Mouse (Mus musculus) frontal cortex, adult 2 months (tissue): ENCODE data around the gene Ube4a. TPM values are rescaled to one million over a fixed set of nuclear protein-coding genes. Genes with fewer than 3 reads are reported as not detected.

Experiments used
- DNase-seq, 2 experiments: peaks; one replicate each; pipeline ENCODE4 v3.0.0; 2022; ENCODE audit warnings: low spot score in 1 of 2; ENCODE audit errors: extremely low spot score in 1 of 2
- polyA plus RNA-seq: library from polyadenylated mRNA; depleted of rRNA; stranded (reverse); fragments of >200 nt; gene quantifications from 2 replicates; pipeline ENCODE4 v1.2.3, GENCODE M21; 2012; rRNA removed

Ube4a gene
- polyA plus RNA-seq = 25.3 and 27.4 TPM in 2 replicates

DNA sequence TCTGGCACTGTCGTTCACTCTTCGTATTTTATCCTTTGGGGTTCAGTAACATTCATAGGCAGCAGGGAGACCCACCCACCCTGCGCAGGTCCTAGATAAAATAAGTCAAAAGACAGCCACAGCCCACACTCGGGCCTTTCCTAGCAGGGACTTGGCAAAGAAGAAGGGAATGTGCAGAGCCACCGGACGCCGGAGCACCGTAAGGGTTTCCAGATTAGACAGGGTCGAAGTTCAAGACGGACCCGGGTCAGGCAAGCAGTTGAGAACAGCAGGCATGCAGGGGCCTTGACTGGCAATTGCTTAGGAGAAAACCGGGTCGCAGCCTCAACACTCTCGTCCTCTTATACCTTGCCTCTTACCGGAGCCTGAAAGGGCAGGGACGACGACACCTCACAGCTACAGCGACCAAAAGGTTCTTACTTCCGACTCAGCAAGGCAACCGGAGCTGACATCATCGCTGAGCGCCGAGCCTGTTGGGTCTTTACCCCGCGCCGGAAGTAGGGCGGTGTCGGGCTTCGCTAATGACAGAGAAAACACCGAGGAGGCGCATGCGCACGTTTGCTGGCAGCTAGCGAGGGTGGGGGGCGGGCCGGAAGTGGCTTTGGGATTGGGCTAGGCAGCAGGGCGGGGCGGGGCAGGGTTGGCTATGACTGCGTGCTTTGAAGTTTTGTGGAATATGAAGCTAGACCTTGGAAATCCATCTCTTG lies at the start of gene Ube4a:
Ube4a (minus strand) TSS at position 475 of the 707 bp plus-strand sequence.
- peak; percentile 98 to 100 for DNase-seq

DNA sequence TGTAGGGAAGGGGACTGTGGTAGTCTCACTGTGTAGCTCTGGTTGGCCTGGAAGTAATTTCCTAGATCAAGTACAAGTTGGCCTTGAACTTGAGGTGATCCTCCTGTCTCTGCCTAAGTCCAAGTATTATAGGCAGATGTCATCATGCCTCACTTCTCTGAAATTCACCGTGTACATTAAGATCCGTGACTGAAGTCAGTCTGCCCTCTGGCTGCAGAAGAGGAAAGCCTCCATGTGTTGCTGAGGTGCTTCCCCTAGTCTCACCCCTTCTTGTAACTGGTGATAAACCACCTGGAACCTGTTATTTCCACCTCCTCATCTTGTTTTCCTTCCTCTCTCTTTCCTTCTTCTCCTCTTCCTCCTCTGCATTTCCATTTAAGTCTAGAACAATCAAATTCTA lies 49.5 kb upstream of the Ube4a start:
- no peak for DNase-seq

- no peak for DNase-seq
These were observed 45.9 kb upstream of the Ube4a start for GRCm38 (mm10) chr9:45011291-45011690.

DNA sequence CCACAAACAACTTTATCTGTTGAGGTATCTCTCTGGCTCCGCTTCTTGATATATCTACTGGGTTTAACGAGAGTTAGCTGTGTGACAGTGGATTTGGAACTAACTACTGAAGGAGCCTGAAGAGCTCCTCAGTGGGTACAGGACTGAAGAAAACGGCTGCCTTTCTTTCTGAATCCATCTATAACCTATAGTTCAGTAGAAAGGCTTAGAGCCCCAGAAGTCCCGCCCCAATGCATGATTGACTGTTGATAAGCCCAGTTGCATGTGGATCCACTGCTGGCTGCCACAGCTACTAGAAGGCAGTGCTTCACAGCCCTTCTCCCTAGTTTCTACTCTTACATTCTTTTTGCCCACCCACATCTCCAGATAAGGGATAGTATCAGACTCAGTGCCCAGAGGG lies 45.1 kb upstream of the Ube4a start:
- no peak for DNase-seq

- DNase-seq = no peak
These were observed 44.0 kb upstream of the Ube4a start, which contains the start of gene Cd3e for GRCm38 (mm10) chr9:45009180-45010078. Cd3e (minus strand) TSS chr9:45009627.

DNA sequence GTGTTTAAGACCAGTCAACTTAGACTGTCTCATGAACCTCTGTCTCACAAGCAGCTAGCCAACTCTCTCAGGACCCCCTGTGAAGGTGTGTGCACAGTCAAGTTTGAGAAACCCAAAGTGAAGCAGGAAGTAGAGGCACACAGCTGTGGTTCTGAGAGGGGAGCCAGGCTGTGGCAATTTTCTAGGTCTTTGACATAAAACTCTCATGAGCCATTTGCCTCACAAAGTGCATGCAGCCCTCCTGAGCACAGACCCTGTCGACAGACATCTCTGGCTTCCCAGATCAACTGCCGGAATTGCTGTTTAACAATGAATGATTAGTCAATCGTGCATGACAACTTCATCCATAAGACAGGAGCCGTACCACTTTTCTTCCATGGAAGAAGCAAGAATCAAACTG lies 42.9 kb upstream of the Ube4a start:
- no peak for DNase-seq

GRCm38 (mm10) chr9:45007404-45007803 lies 42.0 kb upstream of the Ube4a start:
- DNase-seq = no peak

- DNase-seq = no peak
These were observed 34.8 kb upstream of the Ube4a start for GRCm38 (mm10) chr9:45000249-45000648.

- no peak for DNase-seq
These were observed 34.4 kb upstream of the Ube4a start for GRCm38 (mm10) chr9:44999776-45000175.

GRCm38 (mm10) chr9:44999171-44999570 lies 33.8 kb upstream of the Ube4a start:
- peak in 1 of 2 experiments; percentile 7 for DNase-seq

GRCm38 (mm10) chr9:44998138-44998537 lies 32.7 kb upstream of the Ube4a start:
- DNase-seq = no peak

DNA sequence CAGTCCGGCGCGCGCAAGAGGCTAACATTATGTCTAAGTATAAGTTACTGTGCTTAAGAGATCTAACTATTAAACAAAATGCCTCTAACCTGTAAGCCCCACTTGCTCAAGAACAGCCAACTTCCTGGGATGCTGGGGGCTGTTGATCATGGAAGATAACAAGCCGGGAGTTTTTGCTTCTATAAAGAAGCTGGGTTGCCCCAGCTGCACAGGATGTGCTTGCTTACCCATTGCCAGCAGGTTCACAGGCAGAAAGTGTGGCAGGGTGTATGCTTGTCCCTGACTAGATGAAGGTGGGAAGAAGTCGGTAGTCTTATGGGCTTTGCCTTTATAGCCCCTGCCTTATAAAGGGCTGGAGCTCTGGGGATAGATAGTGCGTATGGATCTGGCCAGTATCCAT lies 31.2 kb upstream of the Ube4a start:
- DNase-seq = no peak

DNA sequence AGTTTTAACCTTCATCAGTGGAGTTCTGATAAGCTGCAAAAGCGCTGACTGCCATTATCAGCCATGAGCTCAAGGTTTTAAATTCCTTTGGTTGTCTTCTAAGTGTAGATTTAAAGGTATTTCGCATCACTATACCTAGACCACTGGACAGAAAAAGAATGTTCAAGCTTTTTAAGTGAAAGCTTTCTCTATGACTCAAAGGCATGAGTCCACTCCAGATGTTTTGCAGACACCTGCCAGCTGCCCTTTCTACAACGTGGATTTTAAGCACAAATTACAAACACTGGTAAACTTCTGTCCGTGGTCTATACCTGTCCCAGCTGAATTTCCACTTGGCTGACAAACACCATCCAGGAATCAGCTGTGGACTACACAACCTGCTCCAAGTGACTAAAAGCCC lies 29.6 kb upstream of the Ube4a start:
- DNase-seq = no peak

GRCm38 (mm10) chr9:44993268-44993667 lies 27.9 kb upstream of the Ube4a start:
- no peak for DNase-seq

- DNase-seq = no peak
These were observed 26.9 kb upstream of the Ube4a start for GRCm38 (mm10) chr9:44992271-44992670.

DNA sequence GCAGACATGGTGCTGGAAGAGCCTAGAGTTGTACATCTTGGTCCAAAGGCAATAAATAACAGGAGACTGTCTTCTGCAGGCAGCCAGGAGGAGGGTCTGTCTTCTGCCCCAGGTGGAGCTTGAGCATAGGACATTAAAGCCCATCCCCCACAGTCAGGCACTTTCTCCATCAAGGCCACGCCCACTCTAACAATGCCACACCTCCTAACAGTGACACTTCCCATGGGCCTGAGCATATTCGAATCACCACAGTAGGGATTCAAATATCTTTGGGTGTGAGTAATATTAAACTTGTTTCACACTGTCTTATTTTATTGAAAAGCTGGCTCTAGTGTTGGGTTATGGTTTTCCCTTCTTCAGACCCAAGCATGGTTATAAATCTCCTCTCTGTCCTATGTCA lies 26.4 kb upstream of the Ube4a start:
- DNase-seq = no peak

- no peak for DNase-seq
These were observed 21.6 kb upstream of the Ube4a start for GRCm38 (mm10) chr9:44986976-44987375.

DNA sequence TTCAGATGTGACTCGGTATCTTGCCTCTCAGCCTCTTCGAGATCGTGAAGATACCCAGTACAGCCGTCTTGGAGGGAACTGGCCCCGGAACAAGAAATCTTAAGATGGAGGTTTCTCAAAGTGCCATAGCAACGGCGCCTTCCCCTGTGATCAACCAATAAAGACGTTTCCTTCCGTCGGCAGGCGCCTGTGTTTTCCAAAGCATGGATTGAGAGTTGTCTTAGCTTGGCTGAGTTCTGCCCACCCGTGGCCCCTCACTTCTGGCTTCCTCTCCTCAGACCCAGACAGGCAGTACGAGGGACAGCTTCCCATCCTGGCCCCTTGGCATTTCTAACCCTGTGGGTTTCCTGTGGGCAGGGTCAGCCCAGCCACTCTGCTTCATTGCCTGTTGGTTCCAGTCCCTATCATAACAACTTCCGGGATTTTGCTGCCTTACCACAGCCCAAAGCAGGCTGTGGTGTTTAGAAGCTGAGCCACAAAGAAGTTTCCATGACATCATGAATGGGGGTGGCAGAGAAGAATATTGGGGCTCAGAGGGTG lies 20.9 kb upstream of the Ube4a start:
- DNase-seq = no peak

DNA sequence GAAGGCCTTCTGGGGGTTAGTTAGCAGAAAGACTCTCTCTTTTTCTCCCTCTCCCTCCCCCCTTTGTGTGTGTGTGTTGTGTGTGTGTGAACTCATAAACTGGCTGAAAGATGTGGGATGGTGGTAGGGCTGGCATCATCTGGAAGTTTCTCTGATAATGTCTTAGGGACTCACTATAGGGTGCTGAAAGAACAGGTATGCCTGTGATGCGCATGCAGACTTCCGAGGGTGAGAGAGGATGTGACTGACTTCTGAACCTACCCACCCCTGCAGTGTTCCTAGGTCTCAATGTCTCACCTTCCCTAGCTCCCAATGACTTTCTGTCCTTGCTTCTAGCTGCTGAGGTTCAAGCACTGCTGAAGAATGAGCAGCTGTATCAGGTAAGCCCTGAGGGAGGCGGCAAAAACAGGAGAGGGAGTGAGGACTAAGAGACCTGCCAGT lies 20.3 kb upstream of the Ube4a start:
- DNase-seq = no peak

DNA sequence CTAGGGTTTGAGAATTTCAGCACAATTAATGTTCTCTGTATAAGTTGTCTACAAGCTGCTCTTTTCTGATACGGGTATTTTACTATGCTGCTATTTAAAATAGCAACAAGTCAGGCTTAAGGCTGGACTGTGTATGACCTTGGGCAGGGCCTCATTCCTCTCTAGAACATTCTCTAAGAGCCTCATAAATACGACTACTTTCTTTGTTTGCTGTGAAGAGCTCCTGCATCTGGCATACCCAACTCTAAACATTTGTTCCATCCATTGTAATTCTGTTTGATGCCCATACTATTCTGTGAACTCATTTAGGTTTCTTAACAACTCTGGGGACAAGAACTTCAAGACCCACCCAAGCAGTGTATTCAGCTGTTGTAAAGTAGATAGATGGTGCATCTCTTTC lies 17.6 kb upstream of the Ube4a start:
- no peak for DNase-seq

DNA sequence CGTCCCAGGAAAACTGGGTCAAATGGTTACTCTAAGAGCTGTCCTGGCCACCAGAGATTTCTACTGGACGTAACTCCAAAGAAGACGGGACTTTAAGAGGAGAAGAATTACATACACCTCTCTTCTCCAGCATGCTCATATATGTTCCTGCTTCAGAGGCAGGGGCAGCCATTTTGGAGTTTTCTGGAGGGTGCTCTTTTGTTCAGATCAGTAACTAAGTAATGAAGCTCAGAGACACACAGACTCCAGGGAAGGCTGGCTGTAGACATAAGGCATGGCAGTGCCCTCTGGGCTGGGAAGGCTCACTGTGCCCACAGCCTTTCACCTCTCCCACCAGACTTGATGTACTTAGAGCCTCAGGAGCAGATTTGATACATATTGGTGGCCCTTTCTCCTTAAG lies 17.1 kb upstream of the Ube4a start:
- DNase-seq = no peak
